Mouse (Mus musculus) stomach, postnatal 0 days (tissue): ENCODE measurements around the gene Fabp1. TPM values are rescaled to one million over a fixed set of nuclear protein-coding genes. Genes with fewer than 3 reads are reported as not detected.

Source experiments
- ATAC-seq: fragments of 200-750 bp; cut with Nextera tagmentation; 2 replicates; pipeline ENCODE4 v1.8.0; 2017; ENCODE audit not compliant: low FRiP score, low TSS enrichment
- DNase-seq: peaks from one replicate; pipeline ENCODE4 v3.0.0-alpha.2; 2016; ENCODE audit warnings: low spot score
- H3K27ac ChIP-seq: fragments of 300-500 bp; sonication (generic); replicated peaks from 2 replicates; pipeline ENCODE4 v1.5.1; 2014; ENCODE audit warnings: mild to moderate bottlenecking, control low read depth
- H3K27me3 ChIP-seq: fragments of 300-500 bp; sonication (generic); 2 replicates; pipeline ENCODE4 v1.6.1; 2014; ENCODE audit warnings: low read length; ENCODE audit not compliant: control insufficient read depth, insufficient read depth
- H3K36me3 ChIP-seq: fragments of 300-500 bp; sonication (generic); 2 replicates; pipeline ENCODE4 v1.6.1; 2014; ENCODE audit warnings: low read length, mixed read lengths; ENCODE audit not compliant: control insufficient read depth, insufficient read depth
- H3K4me1 ChIP-seq: fragments of 300-500 bp; sonication (generic); replicated peaks from 2 replicates; pipeline ENCODE4 v1.6.1; 2014; ENCODE audit warnings: antibody characterized with exemption; ENCODE audit not compliant: control insufficient read depth, insufficient read depth
- H3K4me2 ChIP-seq: fragments of 300-500 bp; sonication (generic); replicated peaks from 2 replicates; pipeline ENCODE4 v1.6.1; 2014; ENCODE audit warnings: low read depth, mild to moderate bottlenecking, control low read depth, moderate library complexity
- H3K4me3 ChIP-seq: fragments of 300-500 bp; sonication (generic); 2 replicates; pipeline ENCODE4 v1.5.1; 2014; ENCODE audit warnings: low read depth, low read length, control low read depth
- H3K9ac ChIP-seq: fragments of 300-500 bp; sonication (generic); 2 replicates; pipeline ENCODE4 v1.6.1; 2014; ENCODE audit warnings: mild to moderate bottlenecking, low read length, control low read depth, mixed read lengths
- H3K9me3 ChIP-seq: fragments of 300-500 bp; sonication (generic); 2 replicates; pipeline ENCODE4 v1.6.1; 2016; ENCODE audit warnings: low read length; ENCODE audit not compliant: control insufficient read depth
- CTCF ChIP-seq: IDR thresholded peaks from 2 replicates; pipeline ENCODE4 v1.5.1; 2016; ENCODE audit warnings: antibody characterized with exemption, low read depth, mild to moderate bottlenecking, moderate library complexity
- EP300 ChIP-seq: optimal IDR thresholded peaks from 2 replicates; pipeline ENCODE3; 2016; ENCODE audit warnings: antibody characterized with exemption
- WGBS: fragments of 180-500 bp; shearing (Covaris S2); extraction: QIAGEN DNeasy Blood & Tissue Kit; methylation state at CpG from one replicate; pipeline ENCODE4 v1.1.7; 2014; 5-methylcytosine and 5-hydroxymethylcytosine counted together
- polyA plus RNA-seq: library from polyadenylated mRNA; unstranded; fragments of >200 nt; fragmentation: Nextera tagmentation; extraction: Ambion mirVana; gene quantifications from 2 replicates; pipeline ENCODE4 v1.2.1, GENCODE M21; 2015

Gene Fabp1
- polyA plus RNA-seq, 1 experiment from 2014 or later, result 208 TPM

- no peak for DNase-seq
- Histone ChIP-seq H3K27me3 (no peaks in the 10 kb centered on the region), H3K4me2 (no peak overlapping the region), H3K9me3 (no peaks in the 10 kb centered on the region), H3K27ac (no peak overlapping the region), H3K9ac (no peak overlapping the region), H3K4me3 (no peak overlapping the region), H3K4me1 (no peaks in the 10 kb centered on the region), H3K36me3 (no peaks in the 10 kb centered on the region)
- WGBS, result 69% methylated on average over 5 of the region's 5 CpGs
- no peak for ATAC-seq
- TF ChIP-seq EP300 (no peak), CTCF (no peak)
Observed at GRCm38 (mm10) chr6:71203674-71204073, 4.0 kb downstream of the Fabp1 start.

GRCm38 (mm10) chr6:71204166-71204565 is 4.5 kb downstream of the Fabp1 start:
- H3K9me3 ChIP-seq, result no peaks in the 10 kb centered on the region
- no peaks in the 10 kb centered on the region for H3K36me3 ChIP-seq
- DNase-seq (no peak), ATAC-seq (no peak)
- no peak overlapping the region for H3K9ac ChIP-seq
- H3K4me2 ChIP-seq, result no peak overlapping the region
- WGBS, result 78% methylated on average over 8 of the region's 8 CpGs
- no peaks in the 10 kb centered on the region for H3K27me3 ChIP-seq
- no peaks in the 10 kb centered on the region for H3K4me1 ChIP-seq
- H3K4me3 ChIP-seq, result no peak overlapping the region
- H3K27ac ChIP-seq, result no peak overlapping the region
- no peak for TF ChIP-seq CTCF
- no peak for TF ChIP-seq EP300

- Histone ChIP-seq H3K4me1 (no peaks in the 10 kb centered on the region), H3K4me2 (no peak overlapping the region), H3K9ac (no peak overlapping the region), H3K27me3 (no peaks in the 10 kb centered on the region), H3K36me3 (no peaks in the 10 kb centered on the region), H3K4me3 (no peak overlapping the region), H3K27ac (no peak overlapping the region), H3K9me3 (no peaks in the 10 kb centered on the region)
- ATAC-seq (no peak), DNase-seq (no peak)
- WGBS, result 79% methylated on average over 2 of the region's 2 CpGs
- TF ChIP-seq EP300 (no peak), CTCF (no peak)
Observed at GRCm38 (mm10) chr6:71208691-71209090, 9.1 kb downstream of the Fabp1 start.

DNA sequence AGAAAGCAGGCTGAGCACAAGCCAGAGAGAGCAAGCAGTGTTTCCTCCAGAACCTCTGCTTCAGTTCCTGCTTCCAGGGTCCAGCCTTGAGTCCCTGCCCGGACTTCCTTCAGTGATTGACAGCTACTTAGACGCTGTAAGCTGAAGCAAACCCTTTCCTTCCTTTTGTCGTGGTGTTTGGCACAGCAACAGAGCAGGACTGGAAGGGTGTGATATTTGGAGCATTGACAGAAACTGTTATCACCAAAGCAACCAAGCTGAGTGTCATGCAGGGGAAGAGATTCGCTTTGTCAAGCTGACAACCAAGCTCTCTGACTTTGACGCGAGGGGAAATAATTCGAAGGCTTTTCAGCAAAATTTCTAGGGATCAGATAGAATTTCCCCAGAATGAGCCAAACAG is 12.3 kb downstream of the Fabp1 start:
- TF ChIP-seq CTCF, result no peak
- TF ChIP-seq EP300, result no peak
- Histone ChIP-seq H3K4me2 (no peak overlapping the region), H3K9me3 (no peaks in the 10 kb centered on the region), H3K9ac (no peak overlapping the region), H3K27ac (no peak overlapping the region), H3K4me3 (no peak overlapping the region), H3K36me3 (no peaks in the 10 kb centered on the region), H3K4me1 (no peaks in the 10 kb centered on the region), H3K27me3 (no peaks in the 10 kb centered on the region)
- WGBS, result 61% methylated on average over 7 of the region's 7 CpGs
- ATAC-seq (no peak), DNase-seq (no peak)

GRCm38 (mm10) chr6:71212471-71212870 is 12.8 kb downstream of the Fabp1 start:
- Histone ChIP-seq H3K4me1 (no peaks in the 10 kb centered on the region), H3K4me2 (no peak overlapping the region), H3K4me3 (no peak overlapping the region), H3K9me3 (no peaks in the 10 kb centered on the region), H3K27ac (no peak overlapping the region), H3K9ac (no peak overlapping the region), H3K27me3 (no peaks in the 10 kb centered on the region), H3K36me3 (no peaks in the 10 kb centered on the region)
- TF ChIP-seq EP300 (no peak), CTCF (no peak)
- WGBS, result 94% methylated on average over 3 of the region's 3 CpGs
- no peak for DNase-seq
- no peak for ATAC-seq

- DNase-seq, result no peak
- Histone ChIP-seq H3K27me3 (no peaks in the 10 kb centered on the region), H3K9ac (no peak overlapping the region), H3K4me2 (no peak overlapping the region), H3K36me3 (no peaks in the 10 kb centered on the region), H3K4me3 (no peak overlapping the region), H3K9me3 (no peaks in the 10 kb centered on the region), H3K27ac (no peak overlapping the region), H3K4me1 (no peaks in the 10 kb centered on the region)
- ATAC-seq, result no peak
- WGBS, result 83% methylated on average over 4 of the region's 4 CpGs
- TF ChIP-seq CTCF (no peak), EP300 (no peak)
Observed at GRCm38 (mm10) chr6:71221501-71221900, 21.9 kb downstream of the Fabp1 start.
